Mouse (Mus musculus) layer of hippocampus, adult 11-12 months (tissue): ENCODE measurements around the gene Sumo2.
A peak's percentile ranks its signal among the peaks of the same experiment; 100 is the strongest.
"Not testable (repeated sequence)": the region's sequence is repeated elsewhere in the genome, so short reads cannot be mapped to it uniquely, and the experiment has no call there.

ENCODE experiments used
- DNase-seq: peaks from one replicate; pipeline ENCODE4 v3.0.0; 2022; ENCODE audit warnings: low spot score

The Sumo2 gene

GRCm38 (mm10) chr11:115483278-115483677, 52.8 kb downstream of the Sumo2 start:
- no peak for DNase-seq

DNA sequence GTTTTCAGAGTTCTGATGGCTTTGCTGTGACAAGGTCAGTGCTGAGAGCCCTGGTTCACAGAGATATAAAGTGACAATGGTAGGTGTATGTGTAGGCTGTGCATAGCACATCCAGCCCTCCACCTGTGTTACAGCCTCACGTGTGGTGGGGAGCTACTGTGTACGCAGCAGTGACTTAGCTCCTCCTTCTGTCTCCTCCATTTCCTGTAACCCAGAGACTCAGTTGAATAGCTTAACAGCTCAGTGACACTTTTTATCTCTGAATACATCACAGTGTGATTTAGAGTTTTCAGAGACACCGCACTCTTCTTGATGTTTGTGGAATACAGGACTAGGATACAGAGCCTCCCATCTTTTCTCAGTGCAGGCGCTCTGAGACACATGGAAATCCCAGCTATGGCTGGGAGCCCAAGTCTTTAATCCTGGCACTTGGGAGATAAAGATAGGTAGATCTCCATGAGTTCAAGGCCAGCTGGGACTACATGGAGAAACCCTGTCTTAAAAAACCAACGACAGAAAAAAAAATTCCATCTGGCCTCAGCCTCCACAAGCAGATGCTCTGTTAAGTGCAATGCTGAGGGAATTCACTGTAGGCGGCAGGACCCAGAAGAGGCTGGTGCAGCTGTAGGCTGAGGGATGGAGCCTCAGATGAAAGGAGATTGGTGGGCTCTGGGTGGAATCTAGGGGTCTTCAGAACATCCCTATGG, 54.4 kb downstream of the Sumo2 start:
- DNase-seq = peak; percentile 75

DNA sequence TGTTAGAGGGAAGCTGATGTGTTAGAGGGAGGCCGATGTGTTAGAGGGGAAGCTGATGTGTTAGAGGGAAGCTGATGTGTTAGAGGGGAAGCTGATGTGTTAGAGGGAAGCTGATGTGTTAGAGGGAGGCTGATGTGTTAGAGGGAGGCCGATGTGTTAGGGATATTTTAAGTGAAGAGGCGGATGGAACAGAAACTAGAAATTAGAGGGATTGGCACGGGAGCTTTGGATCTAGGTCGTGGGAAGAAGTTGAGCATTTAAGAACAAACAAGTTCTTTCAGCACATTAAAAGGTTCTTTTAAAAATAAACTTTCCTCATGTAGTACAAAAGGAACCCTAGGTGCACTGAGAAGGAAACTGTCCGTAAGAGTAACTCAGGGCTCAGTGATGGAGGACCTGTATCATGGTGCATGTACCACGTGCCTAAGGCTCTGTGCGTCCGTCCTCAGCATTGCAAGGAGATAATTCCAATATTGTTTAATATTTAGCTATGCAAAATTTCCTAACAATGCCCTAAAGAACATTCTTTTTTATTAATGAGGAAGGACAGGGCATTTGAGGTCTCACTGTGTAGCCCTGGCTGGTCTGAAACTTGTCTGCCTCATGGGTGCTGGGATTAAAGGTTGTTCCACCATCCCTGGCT, 57.7 kb downstream of the Sumo2 start:
- DNase-seq = no peak

- not testable (repeated sequence) for DNase-seq
These were observed 58.7 kb downstream of the Sumo2 start for GRCm38 (mm10) chr11:115477388-115477787.

DNA sequence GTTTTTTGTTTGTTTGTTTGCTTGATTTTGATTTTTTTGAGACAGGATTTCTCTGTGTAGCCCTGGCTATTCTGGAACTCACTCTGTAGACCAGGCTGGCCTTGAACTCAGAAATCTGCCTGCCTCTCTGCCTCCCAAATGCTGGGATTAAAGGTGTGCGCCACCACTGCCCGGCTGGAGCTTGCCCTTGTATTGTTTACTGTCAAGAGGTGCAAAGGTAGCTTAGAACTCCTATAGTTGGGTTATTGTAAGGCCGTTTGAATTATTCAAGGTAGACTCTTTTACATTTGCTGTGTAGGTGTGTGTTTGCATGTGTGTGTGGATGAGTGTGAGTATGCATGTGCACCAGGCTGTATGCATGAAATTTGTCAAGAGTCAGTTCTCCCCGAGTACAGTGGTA, 59.4 kb downstream of the Sumo2 start:
- not testable (repeated sequence) for DNase-seq

GRCm38 (mm10) chr11:115475758-115476237, 60.3 kb downstream of the Sumo2 start:
- peak; percentile 28 for DNase-seq

GRCm38 (mm10) chr11:115475025-115475757, 60.9 kb downstream of the Sumo2 start, which contains the start of gene Armc7:
TSS of gene Armc7 (plus strand) at chr11:115475667.
- DNase-seq = peak; percentile 94

DNA sequence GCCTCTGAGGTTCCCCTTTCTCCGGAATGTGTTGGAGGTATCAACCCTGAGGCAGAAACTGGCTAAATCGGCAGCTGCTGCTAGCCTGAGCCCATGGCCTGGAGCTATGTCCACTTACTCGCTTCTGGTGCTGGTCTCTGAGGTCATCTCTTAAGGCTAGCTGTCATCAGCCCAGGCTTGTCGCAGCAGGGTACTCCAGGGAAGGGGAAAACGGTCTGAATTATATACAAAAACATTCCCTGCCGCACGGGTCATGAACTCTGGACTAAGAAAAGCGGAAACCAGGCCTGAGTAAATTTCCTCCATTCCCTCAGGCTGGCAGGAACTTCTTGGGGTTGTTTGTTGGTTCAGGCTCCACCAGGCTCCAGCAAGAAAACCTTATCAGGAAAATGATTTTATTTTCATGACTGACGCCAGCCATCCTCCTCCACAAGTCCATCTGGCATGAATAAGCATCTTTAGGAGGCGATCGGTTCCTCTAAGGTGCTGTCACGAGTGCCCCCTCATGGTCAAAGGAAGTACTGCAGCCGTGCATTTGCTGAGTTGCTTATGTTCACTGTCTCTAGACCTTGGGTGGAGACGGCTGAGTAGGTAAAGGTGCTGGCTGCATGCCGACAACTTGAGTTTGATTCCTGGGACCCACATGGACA, 62.3 kb downstream of the Sumo2 start:
- DNase-seq = peak; percentile 98
